Mouse (Mus musculus): ENCODE measurements around the gene Atf6b. TPM values are rescaled to one million over a fixed set of nuclear protein-coding genes. Genes with fewer than 3 reads are reported as not detected.

Gene Atf6b
- polyA plus RNA-seq, 1 experiment from 2014 or later: 73.5 TPM

- H3K4me3 ChIP-seq (replicated peaks; ENCODE audit: low read length): no peak overlapping the region
- H3K4me2 ChIP-seq (ENCODE audit: low read depth, low read length): no peak overlapping the region
- H3K9me3 ChIP-seq (replicated peaks; ENCODE audit: control insufficient read depth, low read length): no peaks in the 10 kb centered on the region
- no peak overlapping the region for H3K27ac ChIP-seq (ENCODE audit: low read length)
- H3K27me3 ChIP-seq (ENCODE audit: control insufficient read depth, insufficient read depth, low read length): no peaks in the 10 kb centered on the region
- peaks cover 31% of the 10 kb centered on the region for H3K4me1 ChIP-seq (ENCODE audit: control insufficient read depth, insufficient read depth, low read length)
- 48% methylated on average over 19 of the region's 19 CpGs for WGBS
- no peak overlapping the region for H3K9ac ChIP-seq (ENCODE audit: low read length)
- peaks cover 21% of the 10 kb centered on the region; the same call in 1 of the 2 replicates for H3K36me3 ChIP-seq (ENCODE audit: control insufficient read depth, insufficient read depth, low read length)
- ATAC-seq (ENCODE audit: insufficient read depth, low FRiP score): no peak
Measured at GRCm38 (mm10) chr17:34651507-34652221, 4.7 kb downstream of the Atf6b start.

GRCm38 (mm10) chr17:34652546-34652945 is 5.6 kb downstream of the Atf6b start:
- Histone ChIP-seq H3K27me3 (ENCODE audit: control insufficient read depth, insufficient read depth, low read length) (no peaks in the 10 kb centered on the region), H3K4me1 (ENCODE audit: control insufficient read depth, insufficient read depth, low read length) (peaks cover 34% of the 10 kb centered on the region), H3K27ac (ENCODE audit: low read length) (no peak overlapping the region), H3K9ac (ENCODE audit: low read length) (no peak overlapping the region), H3K4me2 (ENCODE audit: low read depth, low read length) (no peak overlapping the region), H3K36me3 (ENCODE audit: control insufficient read depth, insufficient read depth, low read length) (peaks cover 21% of the 10 kb centered on the region; the same call in 1 of the 2 replicates), H3K4me3 (replicated peaks; ENCODE audit: low read length) (no peak overlapping the region), H3K9me3 (replicated peaks; ENCODE audit: control insufficient read depth, low read length) (no peaks in the 10 kb centered on the region)
- no peak for ATAC-seq (ENCODE audit: insufficient read depth, low FRiP score)
- WGBS: 91% methylated on average over 10 of the region's 10 CpGs

DNA sequence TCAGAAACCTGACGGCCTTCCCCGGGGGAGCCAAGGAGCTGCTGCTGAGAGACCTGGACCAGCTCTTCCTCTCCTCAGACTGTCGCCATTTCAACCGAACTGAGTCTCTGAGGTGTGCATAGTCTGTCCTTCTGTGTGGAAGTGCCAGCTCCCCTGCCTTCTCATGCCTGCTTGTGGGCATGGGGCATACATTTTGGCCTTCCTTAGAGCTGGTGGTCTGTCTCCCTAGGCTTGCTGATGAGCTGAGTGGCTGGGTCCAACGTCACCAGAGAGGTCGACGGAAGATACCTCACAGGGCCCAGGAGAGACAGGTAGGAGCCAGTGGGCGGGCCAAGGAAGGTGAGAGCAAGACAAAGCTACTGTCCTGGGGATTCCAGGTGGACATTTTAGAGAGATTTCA is 6.0 kb downstream of the Atf6b start:
- Histone ChIP-seq H3K4me2 (ENCODE audit: low read depth, low read length) (no peak overlapping the region), H3K36me3 (ENCODE audit: control insufficient read depth, insufficient read depth, low read length) (peaks cover 21% of the 10 kb centered on the region; the same call in 1 of the 2 replicates), H3K9ac (ENCODE audit: low read length) (no peak overlapping the region), H3K4me1 (ENCODE audit: control insufficient read depth, insufficient read depth, low read length) (peaks cover 30% of the 10 kb centered on the region), H3K27ac (ENCODE audit: low read length) (no peak overlapping the region), H3K9me3 (replicated peaks; ENCODE audit: control insufficient read depth, low read length) (no peaks in the 10 kb centered on the region), H3K4me3 (replicated peaks; ENCODE audit: low read length) (no peak overlapping the region), H3K27me3 (ENCODE audit: control insufficient read depth, insufficient read depth, low read length) (no peaks in the 10 kb centered on the region)
- no peak for ATAC-seq (ENCODE audit: insufficient read depth, low FRiP score)
- WGBS: 92% methylated on average over 8 of the region's 8 CpGs

- H3K9ac ChIP-seq (ENCODE audit: low read length): no peak overlapping the region
- no peak overlapping the region for H3K4me3 ChIP-seq (replicated peaks; ENCODE audit: low read length)
- no peaks in the 10 kb centered on the region for H3K27me3 ChIP-seq (ENCODE audit: control insufficient read depth, insufficient read depth, low read length)
- peaks cover 21% of the 10 kb centered on the region; the same call in 1 of the 2 replicates for H3K36me3 ChIP-seq (ENCODE audit: control insufficient read depth, insufficient read depth, low read length)
- ATAC-seq (ENCODE audit: insufficient read depth, low FRiP score): no peak
- no peaks in the 10 kb centered on the region for H3K9me3 ChIP-seq (replicated peaks; ENCODE audit: control insufficient read depth, low read length)
- WGBS: 64% methylated on average over 9 of the region's 9 CpGs
- H3K4me1 ChIP-seq (ENCODE audit: control insufficient read depth, insufficient read depth, low read length): peaks cover 28% of the 10 kb centered on the region
- H3K27ac ChIP-seq (ENCODE audit: low read length): 0 out of 2 replicates have a peak overlapping the region, but pooled peaks have one; percentile 26
- no peak overlapping the region for H3K4me2 ChIP-seq (ENCODE audit: low read depth, low read length)
Measured at GRCm38 (mm10) chr17:34653746-34654285, 6.9 kb downstream of the Atf6b start.

- H3K36me3 ChIP-seq (ENCODE audit: control insufficient read depth, insufficient read depth, low read length): peaks cover 21% of the 10 kb centered on the region; the same call in 1 of the 2 replicates
- H3K27ac ChIP-seq (ENCODE audit: low read length): peak overlapping the region; percentile 90; the same call in 1 of the 2 replicates
Measured at GRCm38 (mm10) chr17:34654392-34654791, 7.4 kb downstream of the Atf6b start.

DNA sequence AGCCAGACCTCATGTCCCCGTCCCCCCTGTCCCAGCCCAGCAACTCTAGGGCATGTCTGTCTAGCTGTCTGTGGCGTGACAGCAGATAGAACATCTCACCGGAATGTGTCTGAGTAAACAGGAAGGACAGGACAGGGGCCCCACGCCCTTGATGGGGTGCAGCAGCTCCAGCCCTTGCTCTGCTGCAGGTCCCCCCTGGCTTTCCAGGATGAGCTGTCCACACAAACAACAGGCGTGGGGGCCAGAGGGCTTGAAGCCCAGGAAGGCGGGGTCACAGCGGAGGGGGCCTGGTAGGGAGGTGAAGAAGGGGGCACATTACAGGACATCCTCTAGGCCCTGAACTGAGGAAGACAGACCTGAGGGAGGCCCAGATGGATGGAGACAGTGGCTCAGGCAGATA is 8.2 kb downstream of the Atf6b start:
- Histone ChIP-seq H3K36me3 (ENCODE audit: control insufficient read depth, insufficient read depth, low read length) (peaks cover 19% of the 10 kb centered on the region; the same call in 1 of the 2 replicates), H3K27ac (ENCODE audit: low read length) (peak overlapping the region; percentile 90), H3K27me3 (ENCODE audit: control insufficient read depth, insufficient read depth, low read length) (no peaks in the 10 kb centered on the region), H3K9ac (ENCODE audit: low read length) (peak overlapping the region; percentile 49; the same call in 1 of the 2 replicates), H3K4me3 (replicated peaks; ENCODE audit: low read length) (no peak overlapping the region), H3K9me3 (replicated peaks; ENCODE audit: control insufficient read depth, low read length) (no peaks in the 10 kb centered on the region), H3K4me2 (ENCODE audit: low read depth, low read length) (0 out of 2 replicates have a peak overlapping the region, but pooled peaks have one; percentile 17), H3K4me1 (ENCODE audit: control insufficient read depth, insufficient read depth, low read length) (peaks cover 33% of the 10 kb centered on the region)
- ATAC-seq (ENCODE audit: insufficient read depth, low FRiP score): 0 out of 2 replicates have a peak, but pooled peaks have one; percentile 16
- 47% methylated on average over 7 of the region's 7 CpGs for WGBS

More at GRCm38 (mm10) chr17:34654392-34654791, 7.4 kb downstream of the Atf6b start:
- no peak for ATAC-seq (ENCODE audit: insufficient read depth, low FRiP score)
- H3K4me1 ChIP-seq (ENCODE audit: control insufficient read depth, insufficient read depth, low read length): peaks cover 28% of the 10 kb centered on the region
- no peak overlapping the region for H3K4me3 ChIP-seq (replicated peaks; ENCODE audit: low read length)
- WGBS: 86% methylated on average over 13 of the region's 13 CpGs
- no peaks in the 10 kb centered on the region for H3K27me3 ChIP-seq (ENCODE audit: control insufficient read depth, insufficient read depth, low read length)
- no peaks in the 10 kb centered on the region for H3K9me3 ChIP-seq (replicated peaks; ENCODE audit: control insufficient read depth, low read length)
- H3K9ac ChIP-seq (ENCODE audit: low read length): no peak overlapping the region
- H3K4me2 ChIP-seq (ENCODE audit: low read depth, low read length): no peak overlapping the region

DNA sequence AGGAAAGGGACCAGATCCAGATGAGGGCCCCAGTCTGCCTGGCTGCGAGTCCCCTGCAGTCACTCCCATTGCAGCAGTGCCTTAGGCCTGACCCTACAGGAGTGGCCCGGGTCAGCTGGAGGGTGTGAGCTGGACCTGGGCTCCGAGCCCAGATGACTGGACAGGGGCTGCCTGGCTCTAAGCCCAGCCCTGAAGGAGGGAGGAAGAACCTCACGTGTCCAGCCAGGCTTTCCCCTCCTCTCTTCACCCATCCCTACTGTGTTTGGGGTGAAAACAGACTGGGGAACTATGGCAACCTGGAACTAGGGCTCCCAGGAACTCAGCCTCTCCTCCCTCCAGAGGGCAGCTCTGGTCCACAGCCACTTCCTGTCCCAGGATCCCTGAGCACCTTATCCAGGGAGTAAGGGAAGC is 8.6 kb downstream of the Atf6b start:
- Histone ChIP-seq H3K9me3 (replicated peaks; ENCODE audit: control insufficient read depth, low read length) (no peaks in the 10 kb centered on the region), H3K27me3 (ENCODE audit: control insufficient read depth, insufficient read depth, low read length) (no peaks in the 10 kb centered on the region), H3K9ac (ENCODE audit: low read length) (peak overlapping the region; percentile 49; the same call in 1 of the 2 replicates), H3K4me1 (ENCODE audit: control insufficient read depth, insufficient read depth, low read length) (peaks cover 38% of the 10 kb centered on the region), H3K4me2 (ENCODE audit: low read depth, low read length) (no peak overlapping the region), H3K4me3 (replicated peaks; ENCODE audit: low read length) (no peak overlapping the region), H3K27ac (ENCODE audit: low read length) (peak overlapping the region; percentile 90), H3K36me3 (ENCODE audit: control insufficient read depth, insufficient read depth, low read length) (peaks cover 15% of the 10 kb centered on the region; the same call in 1 of the 2 replicates)
- ATAC-seq (ENCODE audit: insufficient read depth, low FRiP score): peak; percentile 86
- WGBS: 54% methylated on average over 4 of the region's 4 CpGs

DNA sequence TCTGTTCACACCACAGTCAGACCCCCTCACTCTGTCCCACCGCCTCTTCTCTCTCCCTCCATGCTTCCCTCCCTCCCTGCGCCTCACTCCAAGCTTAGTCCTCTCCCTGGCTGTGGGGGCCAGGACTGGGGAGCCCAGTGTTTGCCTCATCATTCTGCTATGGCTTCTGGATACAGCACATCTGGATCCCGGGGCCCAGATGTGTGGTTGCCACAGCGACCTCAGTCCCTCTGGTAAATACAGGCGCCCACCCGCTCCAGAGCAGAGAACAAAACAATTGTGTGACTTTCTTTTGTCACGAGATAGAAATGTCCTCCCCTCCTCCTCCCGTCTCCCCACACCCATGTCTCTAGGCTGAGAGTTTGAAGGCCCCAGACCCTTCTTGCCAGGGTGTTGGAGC is 9.7 kb downstream of the Atf6b start:
- WGBS: 42% methylated on average over 8 of the region's 8 CpGs
- peaks cover 8% of the 10 kb centered on the region; the same call in 1 of the 2 replicates for H3K36me3 ChIP-seq (ENCODE audit: control insufficient read depth, insufficient read depth, low read length)
- no peak for ATAC-seq (ENCODE audit: insufficient read depth, low FRiP score)
- H3K27me3 ChIP-seq (ENCODE audit: control insufficient read depth, insufficient read depth, low read length): no peaks in the 10 kb centered on the region
- peaks cover 48% of the 10 kb centered on the region for H3K4me1 ChIP-seq (ENCODE audit: control insufficient read depth, insufficient read depth, low read length)
- no peak overlapping the region for H3K4me2 ChIP-seq (ENCODE audit: low read depth, low read length)
- H3K9ac ChIP-seq (ENCODE audit: low read length): no peak overlapping the region
- H3K4me3 ChIP-seq (replicated peaks; ENCODE audit: low read length): no peak overlapping the region
- H3K9me3 ChIP-seq (replicated peaks; ENCODE audit: control insufficient read depth, low read length): no peaks in the 10 kb centered on the region
- H3K27ac ChIP-seq (ENCODE audit: low read length): peak overlapping the region; percentile 90

DNA sequence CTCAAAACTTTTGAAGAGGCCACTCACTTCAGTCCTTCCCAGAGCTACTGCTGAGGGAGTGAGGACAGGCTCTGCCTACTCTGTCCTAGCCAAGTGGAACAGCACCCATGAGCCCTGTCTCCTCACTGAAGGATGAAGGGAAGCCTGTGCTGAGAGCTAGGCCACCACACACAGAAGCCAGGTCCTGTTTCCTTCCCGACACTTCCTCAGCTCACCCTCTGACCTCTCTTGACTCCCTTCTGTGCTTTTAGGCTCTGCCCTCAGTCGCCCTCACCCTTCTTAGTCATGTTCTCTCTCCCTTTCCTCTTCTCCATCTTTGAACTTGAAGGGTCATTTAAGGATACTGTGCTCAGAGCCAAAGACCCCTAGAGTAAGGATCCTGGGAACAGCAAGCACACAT is 10.3 kb downstream of the Atf6b start:
- H3K36me3 ChIP-seq (ENCODE audit: control insufficient read depth, insufficient read depth, low read length): peaks cover 5% of the 10 kb centered on the region; the same call in 1 of the 2 replicates
- H3K27me3 ChIP-seq (ENCODE audit: control insufficient read depth, insufficient read depth, low read length): no peaks in the 10 kb centered on the region
- H3K9me3 ChIP-seq (replicated peaks; ENCODE audit: control insufficient read depth, low read length): no peaks in the 10 kb centered on the region
- H3K9ac ChIP-seq (ENCODE audit: low read length): no peak overlapping the region
- WGBS: 47% methylated on average over 2 of the region's 2 CpGs
- H3K4me2 ChIP-seq (ENCODE audit: low read depth, low read length): no peak overlapping the region
- ATAC-seq (ENCODE audit: insufficient read depth, low FRiP score): no peak
- peaks cover 49% of the 10 kb centered on the region for H3K4me1 ChIP-seq (ENCODE audit: control insufficient read depth, insufficient read depth, low read length)
- H3K4me3 ChIP-seq (replicated peaks; ENCODE audit: low read length): no peak overlapping the region
- H3K27ac ChIP-seq (ENCODE audit: low read length): peak overlapping the region; percentile 90; the same call in 1 of the 2 replicates
